Mouse (Mus musculus) erythroblast, adult 5-6 weeks (primary cell): Measurements from ENCODE around the gene Prickle1. TPM values are rescaled to one million over a fixed set of nuclear protein-coding genes. Genes with fewer than 3 reads are reported as not detected.

ENCODE experiments used
- ATAC-seq: replicated peaks from 2 replicates; pipeline ENCODE4 v1.8.0; 2016; ENCODE audit warnings: moderate number of reproducible peaks, mild to moderate bottlenecking, moderate TSS enrichment, inconsistent platforms; ENCODE audit not compliant: poor library complexity, low FRiP score, severe bottlenecking
- total RNA-seq, 2 experiments: library from RNA; stranded (forward) in 1 of 2; stranded (reverse) in 1 of 2; fragments of 150-400 nt in 1 of 2; fragments of 200-764, 138-1000 nt in 1 of 2; gene quantifications; 2 replicates each; pipeline versions ENCODE4 v1.2.3 to v1.2.4; 2015 to 2017; ENCODE audit warnings: low replicate concordance in 2 of 2

Prickle1 gene
- total RNA-seq, 2 experiments from 2014 or later, result not detected

- no peak for ATAC-seq
Measured at GRCm38 (mm10) chr15:93471651-93472050, 124.0 kb downstream of the Prickle1 start.

GRCm38 (mm10) chr15:93461066-93461465 lies 134.6 kb downstream of the Prickle1 start:
- no peak for ATAC-seq

DNA sequence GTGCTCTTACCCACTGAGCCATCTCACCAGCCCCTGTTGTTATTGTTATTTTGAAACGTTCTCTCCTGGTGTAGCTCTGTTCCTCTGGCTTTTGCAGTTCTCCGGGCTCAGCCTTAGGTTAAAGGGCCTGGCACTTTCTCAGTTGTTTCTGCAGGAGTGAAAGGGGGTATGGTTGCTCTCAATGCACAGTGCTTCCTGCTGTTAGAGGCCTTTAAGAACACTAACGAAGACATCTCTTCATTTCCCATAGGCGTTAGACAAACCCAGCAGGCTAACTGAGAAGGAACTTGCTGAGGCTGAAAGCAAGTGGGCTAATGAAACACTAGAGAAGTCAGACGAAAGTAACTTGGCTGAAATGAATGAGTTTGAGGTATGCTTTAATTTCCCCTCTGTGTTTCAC lies 136.3 kb downstream of the Prickle1 start:
- ATAC-seq, result no peak

DNA sequence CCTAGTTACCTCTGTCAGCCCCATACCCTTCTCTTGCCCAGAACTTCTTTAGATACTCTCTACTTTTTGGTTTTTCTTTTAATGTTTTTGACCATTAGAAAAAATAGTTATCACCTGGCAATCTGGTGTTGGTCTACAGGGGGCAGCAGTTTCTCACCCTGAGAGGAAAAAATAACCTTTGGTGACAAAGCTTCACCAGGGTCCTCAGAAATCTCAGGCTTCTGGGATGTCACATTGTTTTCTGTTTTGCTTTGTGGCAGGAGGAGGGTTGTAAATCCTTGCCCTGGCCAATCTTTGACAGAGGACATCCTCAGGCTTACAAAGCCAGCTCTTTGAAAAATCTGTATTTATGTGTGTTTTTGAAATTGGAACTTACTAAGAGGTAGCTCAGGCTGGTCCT lies 139.7 kb downstream of the Prickle1 start:
- ATAC-seq, result no peak

- ATAC-seq, result no peak
Measured at GRCm38 (mm10) chr15:93453296-93453695, 142.4 kb downstream of the Prickle1 start.

Other genes starting within 250 kb of the Prickle1 start
- gene Zcrb1, start 197.6 kb downstream of the Prickle1 start, total RNA-seq (2015; ENCODE audit: low replicate concordance), result 50.6 and 51.7 TPM in 2 replicates
- 31.6 and 59.4 TPM in 2 replicates for gene Zcrb1, start 197.6 kb downstream of the Prickle1 start, total RNA-seq (2017; ENCODE audit: low replicate concordance)
- gene Pphln1, start 197.5 kb downstream of the Prickle1 start, total RNA-seq (2015; ENCODE audit: low replicate concordance), result 14.4 and 15.7 TPM in 2 replicates
- 9.2 and 9.3 TPM in 2 replicates for gene Pphln1, start 197.5 kb downstream of the Prickle1 start, total RNA-seq (2017; ENCODE audit: low replicate concordance)